Mouse (Mus musculus) T-cell, adult 66 days (primary cell): ENCODE data around the gene Ror1. TPM values are rescaled to one million over a fixed set of nuclear protein-coding genes. Genes with fewer than 3 reads are reported as not detected.

Experiments used
- total RNA-seq, 2 experiments: library from RNA; stranded (reverse); gene quantifications; 3 replicates in 1 of 2; 4 replicates in 1 of 2; pipeline ENCODE4 v1.2.4; 2023

Ror1 gene
- not detected for total RNA-seq

GRCm38 (mm10) chr4:100095685-100096595 is at the start of gene Ror1:
TSS of gene Ror1 (plus strand) at chr4:100095791.

DNA sequence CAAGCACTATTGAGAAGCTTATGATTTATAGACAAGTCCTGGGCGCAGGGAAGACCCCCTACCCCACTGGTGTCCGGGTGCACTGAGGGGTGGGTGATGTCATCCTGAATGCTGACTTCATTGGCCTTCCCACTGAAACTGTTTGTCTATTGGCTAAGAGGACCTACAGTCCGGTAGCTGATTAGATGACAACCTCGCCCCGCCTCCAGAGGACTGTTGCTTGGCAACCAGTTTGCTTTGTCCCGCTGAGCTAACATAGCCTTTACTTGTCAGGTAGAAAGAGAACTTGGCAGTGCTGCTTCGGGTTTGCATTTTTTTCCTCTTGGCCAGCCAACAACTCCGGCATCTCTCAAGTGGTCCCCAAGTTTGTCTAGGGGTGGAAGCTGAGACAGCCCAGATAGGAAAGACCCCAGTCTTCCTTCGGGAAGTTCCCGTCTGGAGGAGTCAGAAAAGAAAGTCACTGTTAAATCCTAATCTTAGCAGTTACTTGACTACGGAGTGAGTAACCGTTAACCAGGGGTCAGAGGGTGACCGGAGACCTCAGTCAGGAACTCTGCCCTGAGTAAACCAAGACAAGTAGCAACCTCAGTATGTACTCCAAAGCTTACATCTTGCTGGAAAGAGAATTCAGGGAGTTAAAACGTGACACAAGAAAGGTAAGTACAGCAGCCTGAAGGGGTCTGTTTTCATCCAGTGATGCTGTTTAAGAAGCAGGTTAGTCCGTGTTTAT is 383.2 kb downstream of the Ror1 start, which contains the start of gene Ube2u:
Gene Ube2u, plus strand, starts transcription at position 258 of the 730 bp plus-strand sequence.

Other genes starting within 250 kb of the Ror1 start
- 10 to 100 TPM; 20.2 to 22.8 TPM for gene Pgm1, start 166.4 kb upstream of the Ror1 start, total RNA-seq
- 10 to 100 TPM in 1 of 2 experiments, 1 to 10 TPM in 1; 9.6 to 10.8 TPM for gene Itgb3bp, start 166.0 kb upstream of the Ror1 start, total RNA-seq